In genomic region chr19:41998770-41999548, GRCm38 (mm10) we compare ENCODE assay signal across 18 mouse cellular contexts. TPM values are rescaled to one million over a fixed set of nuclear protein-coding genes. Genes with fewer than 3 reads are reported as not detected.
DNase-seq lines count a peak whose midpoint lies in the region; ATAC-seq and TF ChIP-seq lines count a peak whose summit lies in the region.
"Had no signal": no experiment of that assay in that cellular context is flagged by ENCODE, and none has a peak within 500 bp of the region (broad histone marks: within the 10 kb centered on the region; RNA-seq: fewer than 3 reads in every experiment).

No protein-coding gene starts in this region.

- H3K4me1 ChIP-seq in heart, embryonic 11.5 days (ENCODE audit: control insufficient read depth, insufficient read depth, low read length), result peaks cover 47% of the 10 kb centered on the region
- peaks cover 7% of the 10 kb centered on the region for H3K4me1 ChIP-seq in bone marrow, adult 2 months (ENCODE audit: control insufficient read depth, insufficient read depth, low read length)
- H3K4me1 ChIP-seq in limb, embryonic 15.5 days, result peaks cover 57% of the 10 kb centered on the region
- H3K4me1 ChIP-seq in hindbrain, postnatal 0 days (ENCODE audit: insufficient read depth, low read length), result no peaks in the 10 kb centered on the region

- H3K4me2 ChIP-seq in heart, embryonic 11.5 days, result no peak overlapping the region
- H3K4me2 ChIP-seq in limb, embryonic 15.5 days, result no peak overlapping the region
- H3K4me2 ChIP-seq in hindbrain, postnatal 0 days (ENCODE audit: low read depth, low read length), result no peak overlapping the region
- H3K4me2 ChIP-seq: embryonic facial prominence, embryonic 13.5 days; forebrain, embryonic 12.5 days; lung, embryonic 14.5 days had no signal

- 0 out of 2 replicates have a peak overlapping the region, but pooled peaks have one; percentile 6 for H3K9ac ChIP-seq in heart, embryonic 11.5 days (ENCODE audit: low read depth, low read length)
- H3K9ac ChIP-seq in limb, embryonic 15.5 days, result no peak overlapping the region
- H3K9ac ChIP-seq in hindbrain, postnatal 0 days (replicated peaks; ENCODE audit: low read length), result no peak overlapping the region
- H3K9ac ChIP-seq: embryonic facial prominence, embryonic 13.5 days; forebrain, embryonic 12.5 days; lung, embryonic 14.5 days had no signal

- no peak overlapping the region for H3K27ac ChIP-seq in heart, embryonic 11.5 days (ENCODE audit: low read depth, low read length)
- peak overlapping the region; percentile 62 for H3K27ac ChIP-seq in bone marrow, adult 2 months (ENCODE audit: control insufficient read depth, insufficient read depth, low read depth, low read length, poor library complexity)
- peak overlapping the region; percentile 85 for H3K27ac ChIP-seq in limb, embryonic 15.5 days
- H3K27ac ChIP-seq in hindbrain, postnatal 0 days, result no peak overlapping the region
- H3K27ac ChIP-seq: forebrain, embryonic 12.5 days had no signal

- H3K4me3 ChIP-seq in heart, embryonic 11.5 days (ENCODE audit: low read depth, low read length), result no peak overlapping the region
- no peak overlapping the region for H3K4me3 ChIP-seq in bone marrow, adult 2 months (replicated peaks; ENCODE audit: control insufficient read depth, low read depth, low read length)
- H3K4me3 ChIP-seq in limb, embryonic 15.5 days, result no peak overlapping the region
- H3K4me3 ChIP-seq in hindbrain, postnatal 0 days (ENCODE audit: low read length), result no peak overlapping the region
- H3K4me3 ChIP-seq: embryonic facial prominence, embryonic 13.5 days; forebrain, embryonic 12.5 days had no signal

- TF ChIP-seq CTCF in bone marrow, adult 2 months (IDR thresholded peaks at IDR 0.05; ENCODE audit: control insufficient read depth, insufficient read depth, low read length), result no peak
- no peak for TF ChIP-seq CTCF in hindbrain, postnatal 0 days (IDR thresholded peaks at IDR 0.05; ENCODE audit: low read depth)

- no peak for DNase-seq in heart, adult 11 months
- DNase-seq in 3T3-L1 (ENCODE audit: low read depth, low spot score), result peak; percentile 83
- no peak for DNase-seq in embryo, embryonic 10 days (ENCODE audit: low spot score)
- no peak for DNase-seq in hindbrain, postnatal 0 days (ENCODE audit: low spot score)
- DNase-seq: lung, embryonic 14.5 days; retina, postnatal 1 day; spleen, adult 18-20 months; thymus, postnatal 4 days had no signal

- no peaks in the 10 kb centered on the region for H3K36me3 ChIP-seq in heart, embryonic 11.5 days (ENCODE audit: control insufficient read depth, insufficient read depth, low read length)
- H3K36me3 ChIP-seq in limb, embryonic 15.5 days, result no peaks in the 10 kb centered on the region
- H3K36me3 ChIP-seq in hindbrain, postnatal 0 days (ENCODE audit: insufficient read depth, low read length), result no peaks in the 10 kb centered on the region
- H3K36me3 ChIP-seq: embryonic facial prominence, embryonic 13.5 days; forebrain, embryonic 12.5 days had no signal

- 82% methylated on average over 9 of the region's 9 CpGs for WGBS in heart, embryonic 11.5 days (ENCODE audit: insufficient replicate concordance)
- 85% methylated on average over 9 of the region's 9 CpGs for WGBS in bone marrow, adult 2 months
- 74% methylated on average over 9 of the region's 9 CpGs for WGBS in limb, embryonic 15.5 days
- 80% methylated on average over 9 of the region's 9 CpGs for WGBS in hindbrain, postnatal 0 days

- H3K27me3 ChIP-seq in heart, embryonic 11.5 days (ENCODE audit: control insufficient read depth, insufficient read depth, low read length), result no peaks in the 10 kb centered on the region
- no peaks in the 10 kb centered on the region for H3K27me3 ChIP-seq in limb, embryonic 15.5 days
- no peaks in the 10 kb centered on the region for H3K27me3 ChIP-seq in hindbrain, postnatal 0 days (ENCODE audit: insufficient read depth, low read length)
- H3K27me3 ChIP-seq: CH12.LX; embryonic facial prominence, embryonic 13.5 days; forebrain, embryonic 12.5 days; Patski had no signal

- H3K9me3 ChIP-seq in heart, embryonic 11.5 days (replicated peaks; ENCODE audit: control insufficient read depth, low read length), result no peaks in the 10 kb centered on the region
- no peaks in the 10 kb centered on the region for H3K9me3 ChIP-seq in limb, embryonic 15.5 days
- no peaks in the 10 kb centered on the region for H3K9me3 ChIP-seq in hindbrain, postnatal 0 days (ENCODE audit: low read length)
- H3K9me3 ChIP-seq: embryonic facial prominence, embryonic 13.5 days; forebrain, embryonic 12.5 days had no signal

- ATAC-seq in heart, embryonic 11.5 days (replicated peaks; ENCODE audit: insufficient number of reproducible peaks, low FRiP score, low TSS enrichment), result no peak
- ATAC-seq in limb, embryonic 15.5 days (ENCODE audit: insufficient number of reproducible peaks, low FRiP score, low TSS enrichment, low read depth), result no peak
- no peak for ATAC-seq in hindbrain, postnatal 0 days
- ATAC-seq: hindbrain, embryonic 16.5 days; Patski had no signal

- TF ChIP-seq POLR2A in bone marrow, adult 2 months (IDR thresholded peaks at IDR 0.05; ENCODE audit: borderline replicate concordance, control insufficient read depth, low read depth, low read length), result no peak

RNA-seq across cellular contexts. Expression of gene Ubtd1, which starts 17.4 kb away (rescaled TPM):
- 9.7 and 10.2 TPM in 2 replicates for polyA plus RNA-seq in heart, embryonic 11.5 days (2014; fragmentation: Nextera tagmentation; extraction: Ambion mirVana)
- polyA plus RNA-seq in bone marrow, adult 2 months (2011; ENCODE audit: insufficient read depth, insufficient read length, low replicate concordance, missing spikeins), result 6.0 and 10.2 TPM in 2 replicates
- 28.1 and 30.8 TPM in 2 replicates for polyA plus RNA-seq in limb, embryonic 15.5 days (2015; fragmentation: Nextera tagmentation; extraction: Ambion mirVana)
- 19.9 and 22.4 TPM in 2 replicates for total RNA-seq in hindbrain, postnatal 0 days (2014; rRNA removed)
- polyA plus RNA-seq in hindbrain, postnatal 0 days (2015; fragmentation: Nextera tagmentation; extraction: Ambion mirVana), result 13.4 and 14.1 TPM in 2 replicates

RNA-seq across cellular contexts. Expression of gene Mms19, which starts 18.0 kb away (rescaled TPM):
- 24.8 and 26.9 TPM in 2 replicates for polyA plus RNA-seq in heart, embryonic 11.5 days (2014; fragmentation: Nextera tagmentation; extraction: Ambion mirVana)
- 28.0 and 45.8 TPM in 2 replicates for polyA plus RNA-seq in bone marrow, adult 2 months (2011; ENCODE audit: insufficient read depth, insufficient read length, low replicate concordance, missing spikeins)
- 28.5 and 29.1 TPM in 2 replicates for polyA plus RNA-seq in limb, embryonic 15.5 days (2015; fragmentation: Nextera tagmentation; extraction: Ambion mirVana)
- 54.8 and 66.1 TPM in 2 replicates for total RNA-seq in hindbrain, postnatal 0 days (2014; rRNA removed)
- polyA plus RNA-seq in hindbrain, postnatal 0 days (2015; fragmentation: Nextera tagmentation; extraction: Ambion mirVana), result 25.9 and 28.8 TPM in 2 replicates

RNA-seq across cellular contexts. Expression of gene Ankrd2, which starts 36.8 kb away (rescaled TPM):
- not detected in 2 replicates for polyA plus RNA-seq in heart, embryonic 11.5 days (2014; fragmentation: Nextera tagmentation; extraction: Ambion mirVana)
- not detected in 2 replicates for polyA plus RNA-seq in bone marrow, adult 2 months (2011; ENCODE audit: insufficient read depth, insufficient read length, low replicate concordance, missing spikeins)
- polyA plus RNA-seq in limb, embryonic 15.5 days (2015; fragmentation: Nextera tagmentation; extraction: Ambion mirVana), result 0.72 and 3.0 TPM in 2 replicates
- total RNA-seq in hindbrain, postnatal 0 days (2014; rRNA removed), result 0.42 TPM in 1 of 2 replicates, not detected in the other
- polyA plus RNA-seq in hindbrain, postnatal 0 days (2015; fragmentation: Nextera tagmentation; extraction: Ambion mirVana), result 0.97 and 1.5 TPM in 2 replicates
- total RNA-seq: CH12.LX; megakaryocyte, adult 5-6 weeks had no signal

RNA-seq across cellular contexts. Expression of gene Hoga1, which starts 46.5 kb away (rescaled TPM):
- 0.72 and 1.6 TPM in 2 replicates for polyA plus RNA-seq in heart, embryonic 11.5 days (2014; fragmentation: Nextera tagmentation; extraction: Ambion mirVana)
- polyA plus RNA-seq in bone marrow, adult 2 months (2011; ENCODE audit: insufficient read depth, insufficient read length, low replicate concordance, missing spikeins), result 1.8 TPM in 1 of 2 replicates, not detected in the other
- polyA plus RNA-seq in limb, embryonic 15.5 days (2015; fragmentation: Nextera tagmentation; extraction: Ambion mirVana), result 1.0 and 1.8 TPM in 2 replicates
- 2.2 and 3.6 TPM in 2 replicates for total RNA-seq in hindbrain, postnatal 0 days (2014; rRNA removed)
- polyA plus RNA-seq in hindbrain, postnatal 0 days (2015; fragmentation: Nextera tagmentation; extraction: Ambion mirVana), result 3.9 and 4.6 TPM in 2 replicates
- total RNA-seq: CH12.LX had no signal

RNA-seq across cellular contexts. Expression of gene 4933411K16Rik, which starts 53.1 kb away (rescaled TPM):
- not detected in 2 replicates for polyA plus RNA-seq in heart, embryonic 11.5 days (2014; fragmentation: Nextera tagmentation; extraction: Ambion mirVana)
- polyA plus RNA-seq in bone marrow, adult 2 months (2011; ENCODE audit: insufficient read depth, insufficient read length, low replicate concordance, missing spikeins), result not detected in 2 replicates
- not detected in 2 replicates for polyA plus RNA-seq in limb, embryonic 15.5 days (2015; fragmentation: Nextera tagmentation; extraction: Ambion mirVana)
- total RNA-seq in hindbrain, postnatal 0 days (2014; rRNA removed), result 0.61 and 1.6 TPM in 2 replicates
- not detected in 2 replicates for polyA plus RNA-seq in hindbrain, postnatal 0 days (2015; fragmentation: Nextera tagmentation; extraction: Ambion mirVana)
- total RNA-seq: CH12.LX; heart, adult 18-20 months; megakaryocyte, adult 5-6 weeks had no signal
- polyA plus RNA-seq: embryonic facial prominence, embryonic 13.5 days; hindbrain, embryonic 16.5 days; lung, embryonic 14.5 days had no signal

Comparison
In these comparisons a context has a peak if more than half of its experiments do, and no peak if none do; other contexts are left out.
1. H3K27ac ChIP-seq: peak in bone marrow, adult 2 months (single experiment) and limb, embryonic 15.5 days (single experiment); none in heart, embryonic 11.5 days (single experiment) and hindbrain, postnatal 0 days (single experiment).